Mouse (Mus musculus) liver, embryonic 14.5 days (tissue): ENCODE measurements at regions not wholly inside any gene's neighbourhood (a gene's known extent, or its start where the extent isn't known, plus 50 kb on each side); places are given as distances from the start of the nearest gene placed in this dataset.
A peak's percentile ranks its signal among the peaks of the same experiment; 100 is the strongest.

Source experiments
- ATAC-seq: fragments of 200-750 bp; cut with Nextera tagmentation; 2 replicates; pipeline ENCODE4 v1.8.0; 2017; ENCODE audit warnings: moderate number of reproducible peaks, mild to moderate bottlenecking, moderate library complexity; ENCODE audit not compliant: insufficient read depth
- DNase-seq, 3 experiments: peaks; one replicate each; pipeline ENCODE4 v3.0.0-alpha.2; 2012 to 2013; ENCODE audit warnings: low read depth in 3 of 3, low spot score in 3 of 3
- H3K27ac ChIP-seq: fragments of 300-500 bp; sonication (generic); 2 replicates; pipeline ENCODE4 v1.5.1; 2014; ENCODE audit warnings: moderate library complexity, mild to moderate bottlenecking, control low read depth, inconsistent platforms
- H3K27me3 ChIP-seq: fragments of 300-500 bp; sonication (generic); 2 replicates; pipeline ENCODE4 v1.6.1; 2014; ENCODE audit warnings: mild to moderate bottlenecking, low read length, moderate library complexity; ENCODE audit not compliant: control insufficient read depth, insufficient read depth
- H3K36me3 ChIP-seq: fragments of 300-500 bp; sonication (generic); replicated peaks from 2 replicates; pipeline ENCODE4 v1.6.1; 2014; ENCODE audit warnings: low read depth; ENCODE audit not compliant: control insufficient read depth, insufficient read depth
- H3K4me1 ChIP-seq, 2 experiments: fragments of 200-500 bp in 1 of 2; fragments of 300-500 bp in 1 of 2; sonication (generic) in 1 of 2; replicated peaks; 2 replicates each; pipeline ENCODE4 v1.6.1; 2012 to 2014; ENCODE audit warnings: antibody characterized with exemption in 1 of 2, inconsistent platforms in 1 of 2, low read length in 1 of 2; ENCODE audit not compliant: control insufficient read depth in 2 of 2, insufficient read depth in 2 of 2
- H3K4me2 ChIP-seq: fragments of 300-500 bp; sonication (generic); 2 replicates; pipeline ENCODE4 v1.6.1; 2014; ENCODE audit warnings: low read depth, mild to moderate bottlenecking, control low read depth, moderate library complexity
- H3K4me3 ChIP-seq, 2 experiments: fragments of 200-500 bp in 1 of 2; fragments of 300-500 bp in 1 of 2; sonication (generic) in 1 of 2; 2 replicates each; pipeline ENCODE4 v1.5.1; 2012 to 2014; ENCODE audit warnings: low read depth in 2 of 2, low read length in 2 of 2, mild to moderate bottlenecking in 2 of 2, control low read depth in 1 of 2, inconsistent platforms in 1 of 2, moderate library complexity in 1 of 2; ENCODE audit not compliant: insufficient read depth in 1 of 2
- H3K9ac ChIP-seq: fragments of 300-500 bp; sonication (generic); replicated peaks from 2 replicates; pipeline ENCODE4 v1.6.1; 2014; ENCODE audit warnings: mild to moderate bottlenecking, control low read depth, moderate library complexity
- H3K9me3 ChIP-seq: fragments of 300-500 bp; sonication (generic); 2 replicates; pipeline ENCODE4 v1.6.1; 2016; ENCODE audit warnings: low read length, mixed read lengths; ENCODE audit not compliant: control insufficient read depth
- CTCF ChIP-seq: IDR thresholded peaks from 2 replicates; pipeline ENCODE4 v1.5.1; 2016; ENCODE audit warnings: antibody characterized with exemption, low read depth, control low read depth
- EP300 ChIP-seq: IDR thresholded peaks from 2 replicates; pipeline ENCODE4 v1.6.1; 2016; ENCODE audit warnings: antibody characterized with exemption, low read depth
- whole genome bisulfite sequencing: fragments of 180-500 bp; shearing (Covaris S2); extraction: QIAGEN DNeasy Blood & Tissue Kit; methylation state at CpG from one replicate; pipeline ENCODE4 v1.1.7; 2014; ENCODE audit not compliant: insufficient replicate concordance; 5-methylcytosine and 5-hydroxymethylcytosine counted together

- H3K4me1 ChIP-seq = no peaks in the 10 kb centered on the region
- TF ChIP-seq CTCF (no peak), EP300 (no peak)
- no peaks in the 10 kb centered on the region for H3K27me3 ChIP-seq
- ATAC-seq (peak; percentile 43), DNase-seq (peak; percentile 12 to 17 (median 14))
- H3K4me2 ChIP-seq = no peak overlapping the region
- no peak overlapping the region for H3K4me3 ChIP-seq
- H3K27ac ChIP-seq = no peak overlapping the region
- H3K9me3 ChIP-seq = no peaks in the 10 kb centered on the region
- H3K36me3 ChIP-seq = no peaks in the 10 kb centered on the region
- H3K9ac ChIP-seq = no peak overlapping the region
- WGBS = 39% methylated on average over 3 of the region's 3 CpGs
Observed at GRCm38 (mm10) chr10:87711798-87712197, 146.3 kb upstream of the Igf1 start.

- no peak for DNase-seq
- no peak overlapping the region for H3K4me3 ChIP-seq
- no peak overlapping the region for H3K27ac ChIP-seq
- H3K27me3 ChIP-seq = no peaks in the 10 kb centered on the region
- H3K4me2 ChIP-seq = no peak overlapping the region
- no peak overlapping the region for H3K9ac ChIP-seq
- H3K4me1 ChIP-seq = no peaks in the 10 kb centered on the region
- no peak for ATAC-seq
- 54% methylated on average over 6 of the region's 6 CpGs for WGBS
- H3K36me3 ChIP-seq = no peaks in the 10 kb centered on the region
- H3K9me3 ChIP-seq = no peaks in the 10 kb centered on the region
- no peak for TF ChIP-seq EP300
- TF ChIP-seq CTCF = no peak
Observed at GRCm38 (mm10) chr10:87715874-87716600, 142.0 kb upstream of the Igf1 start.

- ATAC-seq (no peak), DNase-seq (no peak)
- Histone ChIP-seq H3K4me2 (no peak overlapping the region), H3K36me3 (no peaks in the 10 kb centered on the region), H3K27me3 (no peaks in the 10 kb centered on the region), H3K4me3 (no peak overlapping the region), H3K9ac (no peak overlapping the region), H3K4me1 (no peaks in the 10 kb centered on the region), H3K27ac (no peak overlapping the region), H3K9me3 (no peaks in the 10 kb centered on the region)
- no peak for TF ChIP-seq EP300
- TF ChIP-seq CTCF = no peak
Observed at GRCm38 (mm10) chr10:87717156-87717555, 140.9 kb upstream of the Igf1 start.

- H3K4me1 ChIP-seq = no peaks in the 10 kb centered on the region
- H3K9ac ChIP-seq = no peak overlapping the region
- H3K4me3 ChIP-seq = no peak overlapping the region
- WGBS = 63% methylated on average over 7 of the region's 7 CpGs
- H3K27me3 ChIP-seq = no peaks in the 10 kb centered on the region
- TF ChIP-seq CTCF (no peak), EP300 (no peak)
- ATAC-seq = no peak
- H3K9me3 ChIP-seq = no peaks in the 10 kb centered on the region
- DNase-seq = no peak
- H3K4me2 ChIP-seq = no peak overlapping the region
- H3K27ac ChIP-seq = no peak overlapping the region
- H3K36me3 ChIP-seq = no peaks in the 10 kb centered on the region
Observed at GRCm38 (mm10) chr10:87718491-87718890, 139.6 kb upstream of the Igf1 start.

- TF ChIP-seq CTCF (no peak), EP300 (no peak)
- no peak overlapping the region for H3K27ac ChIP-seq
- no peaks in the 10 kb centered on the region for H3K27me3 ChIP-seq
- H3K4me3 ChIP-seq = no peak overlapping the region
- ATAC-seq (no peak), DNase-seq (no peak)
- no peaks in the 10 kb centered on the region for H3K9me3 ChIP-seq
- H3K9ac ChIP-seq = no peak overlapping the region
- H3K4me2 ChIP-seq = no peak overlapping the region
- H3K4me1 ChIP-seq = no peaks in the 10 kb centered on the region
- H3K36me3 ChIP-seq = no peaks in the 10 kb centered on the region
Observed at GRCm38 (mm10) chr10:87719978-87720377, 138.1 kb upstream of the Igf1 start.
